Mouse (Mus musculus): ENCODE results near the gene Oaz1. TPM values are rescaled to one million over a fixed set of nuclear protein-coding genes. Genes with fewer than 3 reads are reported as not detected.

Gene Oaz1
- polyA plus RNA-seq, 1 experiment from 2014 or later = 1,885 TPM

DNA sequence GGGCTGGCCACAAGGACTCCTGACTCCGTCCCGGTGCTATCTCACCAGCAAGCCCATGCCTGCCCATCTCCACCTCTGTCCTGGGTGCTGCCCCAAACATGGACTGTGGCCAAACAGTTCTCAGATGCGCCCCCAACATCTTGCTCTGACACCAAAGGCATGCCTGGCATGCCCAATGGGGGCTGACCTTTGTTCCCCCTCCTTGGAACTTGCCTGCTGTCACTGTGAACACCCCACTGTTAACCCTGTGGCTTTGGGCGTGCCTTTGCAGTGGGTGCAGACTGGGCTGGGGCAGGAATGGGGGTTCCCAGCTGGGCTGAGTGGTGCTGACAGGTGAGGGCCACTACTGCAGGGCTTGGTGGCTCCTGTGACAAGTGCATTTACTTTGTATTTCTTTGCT lies 32.7 kb upstream of the Oaz1 start:
- Histone ChIP-seq H3K4me1 (peaks cover 14% of the 10 kb centered on the region), H3K4me3 (no peak overlapping the region), H3K9me3 (no peaks in the 10 kb centered on the region), H3K27ac (no peak overlapping the region), H3K4me2 (replicated peaks) (no peak overlapping the region), H3K36me3 (peaks cover 77% of the 10 kb centered on the region), H3K9ac (no peak overlapping the region), H3K27me3 (no peaks in the 10 kb centered on the region)
- 84% methylated on average over 4 of the region's 4 CpGs for WGBS
- ATAC-seq (ENCODE audit: low FRiP score, low read depth) = no peak

GRCm38 (mm10) chr10:80794750-80795149 lies 31.7 kb upstream of the Oaz1 start:
- Histone ChIP-seq H3K36me3 (peaks cover 69% of the 10 kb centered on the region), H3K4me1 (peaks cover 20% of the 10 kb centered on the region), H3K9ac (no peak overlapping the region), H3K4me3 (no peak overlapping the region), H3K27ac (no peak overlapping the region), H3K9me3 (no peaks in the 10 kb centered on the region), H3K27me3 (no peaks in the 10 kb centered on the region), H3K4me2 (replicated peaks) (no peak overlapping the region)
- ATAC-seq (ENCODE audit: low FRiP score, low read depth) = no peak
- WGBS = 88% methylated on average over 8 of the region's 8 CpGs

DNA sequence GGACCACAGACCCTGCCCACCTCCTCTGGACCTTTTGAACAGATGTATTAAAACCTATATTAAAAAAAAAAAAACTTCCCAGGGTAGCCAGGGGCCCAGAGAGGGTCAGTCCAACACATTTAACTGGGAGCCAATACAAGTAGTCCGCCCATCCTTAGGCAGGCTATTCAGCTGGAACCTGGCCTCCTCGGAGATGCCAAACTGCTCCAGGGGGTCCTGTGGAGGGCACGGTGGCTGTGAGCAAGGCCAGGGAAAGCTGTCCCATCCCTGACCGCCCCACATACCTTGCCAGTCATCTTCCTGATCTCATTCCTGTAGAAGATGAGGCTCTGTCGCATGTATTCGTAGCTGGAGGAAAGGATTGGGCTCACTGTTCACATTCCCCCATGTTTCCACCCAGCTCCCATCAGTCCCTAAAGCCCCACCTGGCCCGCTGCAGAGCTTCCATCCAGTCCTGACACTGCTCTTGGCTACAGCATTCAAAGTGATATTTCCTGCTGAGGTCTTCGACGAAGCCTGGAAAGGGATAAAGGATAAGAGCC lies 30.1 kb upstream of the Oaz1 start:
- 93% methylated on average over 9 of the region's 9 CpGs for WGBS

GRCm38 (mm10) chr10:80797186-80798149 lies 29.0 kb upstream of the Oaz1 start:
- no peaks in the 10 kb centered on the region for H3K9me3 ChIP-seq
- peak overlapping the region; percentile 99 for H3K9ac ChIP-seq
- no peaks in the 10 kb centered on the region for H3K27me3 ChIP-seq
- peak overlapping the region; percentile 98 for H3K27ac ChIP-seq
- ATAC-seq (ENCODE audit: low FRiP score, low read depth) = peak; percentile 57
- H3K4me2 ChIP-seq (replicated peaks) = peak overlapping the region; percentile 92
- H3K4me3 ChIP-seq = peak overlapping the region; percentile 89
- peaks cover 68% of the 10 kb centered on the region for H3K36me3 ChIP-seq
- WGBS = 2% methylated on average over 59 of the region's 59 CpGs
- peaks cover 27% of the 10 kb centered on the region for H3K4me1 ChIP-seq

More for the DNA sequence above, 30.1 kb upstream of the Oaz1 start:
- Histone ChIP-seq H3K4me2 (replicated peaks) (peak overlapping the region; percentile 92), H3K4me3 (peak overlapping the region; percentile 89), H3K27me3 (no peaks in the 10 kb centered on the region), H3K9me3 (no peaks in the 10 kb centered on the region), H3K9ac (peak overlapping the region; percentile 99), H3K4me1 (peaks cover 27% of the 10 kb centered on the region), H3K27ac (no peak overlapping the region; the same call in 1 of the 2 replicates), H3K36me3 (peaks cover 68% of the 10 kb centered on the region)
- no peak for ATAC-seq (ENCODE audit: low FRiP score, low read depth)

DNA sequence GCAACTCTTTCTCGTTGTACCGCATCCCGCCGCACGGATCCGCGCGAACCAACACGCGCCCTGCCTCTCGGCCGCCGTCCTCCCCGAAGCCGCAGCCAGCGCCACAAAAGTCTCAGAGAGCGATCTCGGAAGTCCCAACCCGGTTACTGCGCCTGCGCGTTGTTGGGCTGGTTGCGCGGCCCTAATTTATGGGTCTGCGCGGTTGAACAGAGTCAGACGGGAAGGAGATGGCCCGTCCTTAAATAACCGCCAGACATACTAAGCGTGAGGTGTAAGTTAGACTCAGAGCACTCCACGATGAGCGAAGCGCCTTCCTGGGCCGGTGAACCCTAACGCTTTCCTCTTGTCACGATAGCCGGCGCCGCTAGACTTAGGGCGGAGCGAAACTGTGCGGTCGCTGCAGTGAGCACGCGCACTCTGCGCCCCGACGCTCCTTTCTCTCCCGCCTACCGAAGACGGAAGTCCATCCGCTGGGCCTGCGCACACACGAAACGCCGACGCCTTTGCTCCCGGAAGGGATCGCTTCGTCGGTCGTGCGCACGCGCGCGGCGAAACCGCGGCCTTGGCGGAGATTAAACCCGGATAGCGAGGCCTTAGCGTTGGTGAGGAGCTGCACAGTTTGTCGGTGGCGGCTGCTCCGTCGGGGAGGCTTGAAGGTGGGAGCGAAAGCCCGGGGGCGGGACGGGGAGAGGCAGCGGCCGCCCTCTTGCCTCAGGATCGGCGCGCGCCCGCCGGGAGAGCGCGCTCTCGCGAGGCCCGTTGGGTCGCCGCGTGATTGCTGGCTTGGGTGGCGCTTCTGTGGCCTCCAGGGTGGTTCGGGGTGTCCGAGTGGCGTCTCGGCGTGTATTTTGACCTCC lies 28.1 kb upstream of the Oaz1 start, which contains the start of the genes Sf3a2 and Plekhj1:
Gene Sf3a2, plus strand, starts transcription at position 49 of the 857 bp plus-strand sequence.
Gene Plekhj1, minus strand, starts transcription at position 477 of the 857 bp plus-strand sequence.
- H3K36me3 ChIP-seq = peaks cover 68% of the 10 kb centered on the region
- peak within 1 kb of the TSS; percentile 99 for H3K9ac ChIP-seq
- H3K27ac ChIP-seq = peak within 1 kb of the TSS; percentile 98
- H3K4me1 ChIP-seq = peaks cover 27% of the 10 kb centered on the region
- under 1% methylated on average over 104 of the region's 104 CpGs for WGBS
- H3K27me3 ChIP-seq = no peaks in the 10 kb centered on the region
- H3K4me3 ChIP-seq = peak within 1 kb of the TSS; percentile 89
- peak within 1 kb of the TSS; percentile 92 for H3K4me2 ChIP-seq (replicated peaks)
- ATAC-seq (ENCODE audit: low FRiP score, low read depth) = peak; percentile 92
- no peaks in the 10 kb centered on the region for H3K9me3 ChIP-seq

- Histone ChIP-seq H3K36me3 (peaks cover 68% of the 10 kb centered on the region), H3K9ac (peak overlapping the region; percentile 99), H3K4me2 (replicated peaks) (peak overlapping the region; percentile 92), H3K4me1 (peaks cover 27% of the 10 kb centered on the region), H3K4me3 (peak overlapping the region; percentile 89), H3K27me3 (no peaks in the 10 kb centered on the region), H3K9me3 (no peaks in the 10 kb centered on the region), H3K27ac (peak overlapping the region; percentile 98)
- ATAC-seq (ENCODE audit: low FRiP score, low read depth) = no peak
- WGBS = 3% methylated on average over 18 of the region's 18 CpGs
These were observed 27.3 kb upstream of the Oaz1 start for GRCm38 (mm10) chr10:80799070-80799566.

- no peak overlapping the region for H3K4me3 ChIP-seq
- H3K27me3 ChIP-seq = peaks cover 13% of the 10 kb centered on the region; the same call in 1 of the 2 replicates
- peak overlapping the region; percentile 13; the same call in 1 of the 2 replicates for H3K9ac ChIP-seq
- no peaks in the 10 kb centered on the region for H3K9me3 ChIP-seq
- ATAC-seq (ENCODE audit: low FRiP score, low read depth) = no peak
- no peak overlapping the region for H3K27ac ChIP-seq
- H3K36me3 ChIP-seq = peaks cover 55% of the 10 kb centered on the region
- 90% methylated on average over 10 of the region's 10 CpGs for WGBS
- H3K4me1 ChIP-seq = peaks cover 25% of the 10 kb centered on the region
- H3K4me2 ChIP-seq (replicated peaks) = no peak overlapping the region
These were observed 24.1 kb upstream of the Oaz1 start for GRCm38 (mm10) chr10:80802204-80802912.

GRCm38 (mm10) chr10:80802996-80803395 lies 23.5 kb upstream of the Oaz1 start:
- H3K4me2 ChIP-seq (replicated peaks) = no peak overlapping the region
- H3K9me3 ChIP-seq = no peaks in the 10 kb centered on the region
- H3K4me1 ChIP-seq = peaks cover 29% of the 10 kb centered on the region
- 83% methylated on average over 3 of the region's 3 CpGs for WGBS
- no peak for ATAC-seq (ENCODE audit: low FRiP score, low read depth)
- H3K4me3 ChIP-seq = no peak overlapping the region
- no peak overlapping the region for H3K9ac ChIP-seq
- H3K36me3 ChIP-seq = peaks cover 55% of the 10 kb centered on the region
- H3K27me3 ChIP-seq = peaks cover 17% of the 10 kb centered on the region
- H3K27ac ChIP-seq = no peak overlapping the region

- H3K4me1 ChIP-seq = peaks cover 42% of the 10 kb centered on the region
- no peaks in the 10 kb centered on the region for H3K9me3 ChIP-seq
- no peak overlapping the region for H3K9ac ChIP-seq
- H3K27me3 ChIP-seq = peaks cover 30% of the 10 kb centered on the region
- peaks cover 55% of the 10 kb centered on the region for H3K36me3 ChIP-seq
- WGBS = 97% methylated on average over 2 of the region's 2 CpGs
- ATAC-seq (ENCODE audit: low FRiP score, low read depth) = no peak
- no peak overlapping the region for H3K27ac ChIP-seq
- H3K4me2 ChIP-seq (replicated peaks) = no peak overlapping the region
- no peak overlapping the region for H3K4me3 ChIP-seq
These were observed 22.1 kb upstream of the Oaz1 start for GRCm38 (mm10) chr10:80804340-80804739.

- no peak within 1 kb of the TSS for H3K27ac ChIP-seq
- no peaks in the 10 kb centered on the region for H3K9me3 ChIP-seq
- peaks cover 54% of the 10 kb centered on the region for H3K36me3 ChIP-seq
- peak within 1 kb of the TSS; percentile 78; the same call in 1 of the 2 replicates for H3K9ac ChIP-seq
- WGBS = 64% methylated on average over 6 of the region's 6 CpGs
- peak within 1 kb of the TSS; percentile 97; the same call in 1 of the 2 replicates for H3K4me2 ChIP-seq (replicated peaks)
- peaks cover 36% of the 10 kb centered on the region for H3K27me3 ChIP-seq
- H3K4me3 ChIP-seq = no peak within 1 kb of the TSS; the same call in 1 of the 2 replicates
- ATAC-seq (ENCODE audit: low FRiP score, low read depth) = no peak
- peaks cover 37% of the 10 kb centered on the region for H3K4me1 ChIP-seq
These were observed 21.5 kb upstream of the Oaz1 start, which contains the start of gene Amh for GRCm38 (mm10) chr10:80804916-80805315. Gene Amh, plus strand, starts transcription at chr10:80805243.

DNA sequence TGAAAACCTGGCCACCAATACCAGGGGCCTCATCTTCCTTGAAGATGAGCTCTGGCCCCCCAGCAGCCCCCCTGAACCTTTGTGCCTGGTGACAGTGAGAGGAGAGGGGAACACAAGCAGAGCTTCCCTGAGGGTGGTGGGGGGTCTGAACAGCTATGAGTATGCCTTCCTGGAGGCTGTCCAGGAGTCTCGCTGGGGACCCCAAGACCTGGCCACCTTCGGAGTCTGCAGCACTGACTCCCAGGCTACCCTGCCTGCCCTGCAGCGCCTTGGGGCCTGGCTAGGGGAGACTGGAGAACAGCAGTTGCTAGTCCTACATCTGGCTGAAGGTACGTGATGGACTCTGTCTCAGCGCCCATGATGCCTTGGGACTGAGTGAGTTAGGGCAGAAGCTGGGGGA lies 21.1 kb upstream of the Oaz1 start:
- no peak overlapping the region for H3K4me3 ChIP-seq
- no peak for ATAC-seq (ENCODE audit: low FRiP score, low read depth)
- no peaks in the 10 kb centered on the region for H3K9me3 ChIP-seq
- 76% methylated on average over 5 of the region's 5 CpGs for WGBS
- peaks cover 50% of the 10 kb centered on the region for H3K36me3 ChIP-seq
- no peak overlapping the region for H3K27ac ChIP-seq
- H3K4me1 ChIP-seq = peaks cover 37% of the 10 kb centered on the region
- H3K27me3 ChIP-seq = peaks cover 40% of the 10 kb centered on the region
- H3K4me2 ChIP-seq (replicated peaks) = no peak overlapping the region
- no peak overlapping the region; the same call in 1 of the 2 replicates for H3K9ac ChIP-seq

Data from limb, embryonic 13.5 days (tissue).